Mouse (Mus musculus): ENCODE measurements around the gene Fli1.

DNA sequence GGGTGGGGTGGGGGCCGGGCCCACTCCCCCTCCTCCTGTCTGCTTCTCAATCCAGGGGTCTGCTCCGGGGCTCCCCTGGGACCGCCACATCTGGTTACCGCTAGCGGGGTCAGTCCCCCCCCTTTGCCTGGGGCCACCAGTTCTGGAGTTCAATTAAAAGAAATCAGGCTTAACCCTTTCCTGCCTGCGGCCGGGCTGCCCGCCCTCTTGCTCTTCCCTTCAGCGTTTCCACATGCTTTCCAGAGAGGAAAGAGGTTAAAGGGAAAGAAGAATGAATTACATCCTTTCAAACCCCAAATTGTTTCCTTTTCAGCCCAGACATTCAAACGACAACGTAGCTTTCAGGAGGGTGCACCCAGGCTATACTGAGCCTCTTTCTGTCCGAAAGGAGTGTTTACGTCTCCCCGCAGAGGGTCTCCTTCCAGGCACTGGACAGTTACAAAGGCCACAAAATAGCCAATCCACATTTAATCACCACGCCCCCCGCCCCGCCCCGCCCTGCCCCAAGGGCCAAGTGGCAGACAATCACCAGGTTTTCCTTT is 450 bp upstream of the Fli1 start:
- TF ChIP-seq CTCF (IDR thresholded peaks at IDR 0.05; ENCODE audit: low read depth) (no peak), EP300 (IDR thresholded peaks at IDR 0.05; ENCODE audit: low read depth) (no peak)
